9 mouse cellular contexts compared by ENCODE assay signal in genomic region chr7:43782275-43783265, GRCm38 (mm10). TPM values are rescaled to one million over a fixed set of nuclear protein-coding genes. Genes with fewer than 3 reads are reported as not detected.
DNase-seq lines count a peak whose midpoint lies in the region; ATAC-seq and TF ChIP-seq lines count a peak whose summit lies in the region.
"Had no signal": no experiment of that assay in that cellular context is flagged by ENCODE, and none has a peak within 500 bp of the region (broad histone marks: within the 10 kb centered on the region; RNA-seq: fewer than 3 reads in every experiment).

No protein-coding gene starts in this region.

- H3K27ac ChIP-seq in embryonic facial prominence, embryonic 13.5 days = no peak overlapping the region
- H3K27ac ChIP-seq in heart, embryonic 12.5 days (ENCODE audit: poor library complexity, severe bottlenecking) = no peak overlapping the region
- no peak overlapping the region for H3K27ac ChIP-seq in kidney, embryonic 15.5 days
- no peak overlapping the region for H3K27ac ChIP-seq in liver, embryonic 14.5 days
- peak overlapping the region; percentile 45; the same call in 1 of the 2 replicates for H3K27ac ChIP-seq in stomach, postnatal 0 days (replicated peaks)

- H3K4me2 ChIP-seq in embryonic facial prominence, embryonic 13.5 days = peak overlapping the region; percentile 65
- peak overlapping the region; percentile 67 for H3K4me2 ChIP-seq in heart, embryonic 12.5 days
- H3K4me2 ChIP-seq in kidney, embryonic 15.5 days = peak overlapping the region; percentile 71
- H3K4me2 ChIP-seq in liver, embryonic 14.5 days (ENCODE audit: low read depth) = peak overlapping the region; percentile 42; the same call in 1 of the 2 replicates
- peak overlapping the region; percentile 59 for H3K4me2 ChIP-seq in stomach, postnatal 0 days (replicated peaks; ENCODE audit: low read depth)

- peaks cover 12% of the 10 kb centered on the region for H3K27me3 ChIP-seq in embryonic facial prominence, embryonic 13.5 days
- H3K27me3 ChIP-seq in heart, embryonic 12.5 days (replicated peaks) = peaks cover 27% of the 10 kb centered on the region
- H3K27me3 ChIP-seq in kidney, embryonic 15.5 days = peaks cover 9% of the 10 kb centered on the region
- H3K27me3 ChIP-seq in liver, embryonic 14.5 days (ENCODE audit: control insufficient read depth, insufficient read depth, low read length) = no peaks in the 10 kb centered on the region
- H3K27me3 ChIP-seq in stomach, postnatal 0 days (ENCODE audit: control insufficient read depth, insufficient read depth, low read length) = no peaks in the 10 kb centered on the region; the same call in 1 of the 2 replicates
- H3K27me3 ChIP-seq: Patski had no signal

- H3K9me3 ChIP-seq in embryonic facial prominence, embryonic 13.5 days = no peaks in the 10 kb centered on the region
- H3K9me3 ChIP-seq in heart, embryonic 12.5 days (replicated peaks) = no peaks in the 10 kb centered on the region
- no peaks in the 10 kb centered on the region for H3K9me3 ChIP-seq in kidney, embryonic 15.5 days (replicated peaks)
- H3K9me3 ChIP-seq in liver, embryonic 14.5 days (ENCODE audit: control insufficient read depth, low read length) = no peaks in the 10 kb centered on the region
- no peaks in the 10 kb centered on the region for H3K9me3 ChIP-seq in stomach, postnatal 0 days (ENCODE audit: control insufficient read depth, low read length)

- 0 out of 2 replicates have a peak, but pooled peaks have one; percentile 49 for ATAC-seq in embryonic facial prominence, embryonic 13.5 days (ENCODE audit: insufficient number of reproducible peaks, insufficient read depth, low FRiP score, low TSS enrichment, low read depth)
- peak; percentile 41 for ATAC-seq in heart, embryonic 12.5 days (ENCODE audit: insufficient number of reproducible peaks, low FRiP score)
- ATAC-seq in kidney, embryonic 15.5 days (replicated peaks; ENCODE audit: low FRiP score) = peak; percentile 93
- ATAC-seq in liver, embryonic 14.5 days (ENCODE audit: insufficient read depth) = 0 out of 2 replicates have a peak, but pooled peaks have one; percentile 47
- peak; percentile 74 for ATAC-seq in stomach, postnatal 0 days (ENCODE audit: low FRiP score, low TSS enrichment)
- ATAC-seq: Patski had no signal

- no peak for TF ChIP-seq EP300 in liver, embryonic 14.5 days (IDR thresholded peaks at IDR 0.05; ENCODE audit: low read depth)
- no peak for TF ChIP-seq EP300 in stomach, postnatal 0 days (optimal IDR thresholded peaks at IDR 0.05)

- H3K4me3 ChIP-seq in embryonic facial prominence, embryonic 13.5 days = peak overlapping the region; percentile 33
- H3K4me3 ChIP-seq in heart, embryonic 12.5 days = peak overlapping the region; percentile 30
- peak overlapping the region; percentile 35 for H3K4me3 ChIP-seq in kidney, embryonic 15.5 days (replicated peaks)
- H3K4me3 ChIP-seq in liver, embryonic 14.5 days (ENCODE audit: insufficient read depth in 1 of 2, low read depth in 2 of 2, low read length in 2 of 2) = no peak overlapping the region
- peak overlapping the region; percentile 34 for H3K4me3 ChIP-seq in stomach, postnatal 0 days (ENCODE audit: low read depth, low read length)

- WGBS in embryonic facial prominence, embryonic 13.5 days = 8% methylated on average over 36 of the region's 36 CpGs
- WGBS in heart, embryonic 12.5 days = 11% methylated on average over 36 of the region's 36 CpGs
- 6% methylated on average over 36 of the region's 36 CpGs for WGBS in kidney, embryonic 15.5 days
- 8% methylated on average over 36 of the region's 36 CpGs for WGBS in liver, embryonic 14.5 days (ENCODE audit: insufficient replicate concordance)
- WGBS in stomach, postnatal 0 days = 8% methylated on average over 36 of the region's 36 CpGs

- H3K36me3 ChIP-seq in embryonic facial prominence, embryonic 13.5 days = no peaks in the 10 kb centered on the region
- H3K36me3 ChIP-seq in heart, embryonic 12.5 days = no peaks in the 10 kb centered on the region
- no peaks in the 10 kb centered on the region for H3K36me3 ChIP-seq in kidney, embryonic 15.5 days
- H3K36me3 ChIP-seq in liver, embryonic 14.5 days (replicated peaks; ENCODE audit: control insufficient read depth, insufficient read depth, low read depth) = no peaks in the 10 kb centered on the region
- H3K36me3 ChIP-seq in stomach, postnatal 0 days (ENCODE audit: control insufficient read depth, insufficient read depth, low read length) = no peaks in the 10 kb centered on the region

- H3K9ac ChIP-seq in embryonic facial prominence, embryonic 13.5 days = peak overlapping the region; percentile 57; the same call in 1 of the 2 replicates
- H3K9ac ChIP-seq in heart, embryonic 12.5 days = peak overlapping the region; percentile 45
- 0 out of 2 replicates have a peak overlapping the region, but pooled peaks have one; percentile 31 for H3K9ac ChIP-seq in kidney, embryonic 15.5 days
- no peak overlapping the region for H3K9ac ChIP-seq in liver, embryonic 14.5 days (replicated peaks)
- H3K9ac ChIP-seq in stomach, postnatal 0 days (ENCODE audit: low read length) = peak overlapping the region; percentile 58; the same call in 1 of the 2 replicates

- peaks cover 15% of the 10 kb centered on the region for H3K4me1 ChIP-seq in embryonic facial prominence, embryonic 13.5 days
- peaks cover 6% of the 10 kb centered on the region; the same call in 1 of the 2 replicates for H3K4me1 ChIP-seq in heart, embryonic 12.5 days (replicated peaks)
- peaks cover 13% of the 10 kb centered on the region for H3K4me1 ChIP-seq in kidney, embryonic 15.5 days
- H3K4me1 ChIP-seq in liver, embryonic 14.5 days (replicated peaks; ENCODE audit: control insufficient read depth in 2 of 2, insufficient read depth in 2 of 2, low read length in 1 of 2) = no peaks in the 10 kb centered on the region
- H3K4me1 ChIP-seq in stomach, postnatal 0 days (replicated peaks; ENCODE audit: control insufficient read depth, insufficient read depth) = peaks cover 3% of the 10 kb centered on the region; the same call in 1 of the 2 replicates

- TF ChIP-seq CTCF in liver, embryonic 14.5 days (IDR thresholded peaks at IDR 0.05; ENCODE audit: low read depth) = peak; percentile 85
- TF ChIP-seq CTCF in stomach, postnatal 0 days (IDR thresholded peaks at IDR 0.05; ENCODE audit: low read depth) = peak; percentile 92

- DNase-seq in ovary, postnatal 10 days (ENCODE audit: low spot score) = peak; percentile 67
- no peak for DNase-seq in ovary, adult 18-20 months (ENCODE audit: low spot score)
- DNase-seq in liver, embryonic 14.5 days (ENCODE audit: low read depth in 3 of 3, low spot score in 3 of 3) = peak; percentile 13 to 26 (median 16)
- DNase-seq in neural tube, embryonic 10.5 days (ENCODE audit: extremely low spot score, low spot score) = peak; percentile 86
- DNase-seq in stomach, postnatal 0 days (ENCODE audit: low spot score) = peak; percentile 89

RNA-seq across cellular contexts. Expression of gene Klk10, which starts 1.7 kb away (rescaled TPM):
- 3.0 and 3.6 TPM in 2 replicates for polyA plus RNA-seq in embryonic facial prominence, embryonic 13.5 days (2015; fragmentation: Nextera tagmentation; extraction: Ambion mirVana)
- 0.23 TPM in 1 of 2 replicates, not detected in the other for polyA plus RNA-seq in heart, embryonic 12.5 days (2016; fragmentation: Nextera tagmentation; extraction: Ambion mirVana)
- polyA plus RNA-seq in kidney, embryonic 15.5 days (2015; fragmentation: Nextera tagmentation; extraction: Ambion mirVana) = 0.58 and 2.3 TPM in 2 replicates
- 0.02 and 0.10 TPM in 2 replicates for polyA plus RNA-seq in liver, embryonic 14.5 days (2012; rRNA removed)
- not detected in 2 replicates for polyA plus RNA-seq in liver, embryonic 14.5 days (2014; fragmentation: Nextera tagmentation; extraction: Ambion mirVana)
- polyA plus RNA-seq in stomach, postnatal 0 days (2015; fragmentation: Nextera tagmentation; extraction: Ambion mirVana) = 313 and 335 TPM in 2 replicates
- polyA plus RNA-seq: Patski had no signal

RNA-seq across cellular contexts. Expression of gene Klk11, which starts 8.2 kb away (rescaled TPM):
- 1.3 and 3.0 TPM in 2 replicates for polyA plus RNA-seq in embryonic facial prominence, embryonic 13.5 days (2015; fragmentation: Nextera tagmentation; extraction: Ambion mirVana)
- polyA plus RNA-seq in heart, embryonic 12.5 days (2016; fragmentation: Nextera tagmentation; extraction: Ambion mirVana) = not detected in 2 replicates
- polyA plus RNA-seq in kidney, embryonic 15.5 days (2015; fragmentation: Nextera tagmentation; extraction: Ambion mirVana) = 0.14 and 1.0 TPM in 2 replicates
- polyA plus RNA-seq in liver, embryonic 14.5 days (2012; rRNA removed) = not detected in 2 replicates
- not detected in 2 replicates for polyA plus RNA-seq in liver, embryonic 14.5 days (2014; fragmentation: Nextera tagmentation; extraction: Ambion mirVana)
- polyA plus RNA-seq in stomach, postnatal 0 days (2015; fragmentation: Nextera tagmentation; extraction: Ambion mirVana) = 52.3 and 54.6 TPM in 2 replicates
- polyA plus RNA-seq: Patski had no signal

RNA-seq across cellular contexts. Expression of gene Klk9, which starts 9.1 kb away (rescaled TPM):
- 0.46 and 0.83 TPM in 2 replicates for polyA plus RNA-seq in embryonic facial prominence, embryonic 13.5 days (2015; fragmentation: Nextera tagmentation; extraction: Ambion mirVana)
- polyA plus RNA-seq in heart, embryonic 12.5 days (2016; fragmentation: Nextera tagmentation; extraction: Ambion mirVana) = not detected in 2 replicates
- polyA plus RNA-seq in kidney, embryonic 15.5 days (2015; fragmentation: Nextera tagmentation; extraction: Ambion mirVana) = 0.22 and 0.23 TPM in 2 replicates
- not detected in 2 replicates for polyA plus RNA-seq in liver, embryonic 14.5 days (2012; rRNA removed)
- polyA plus RNA-seq in liver, embryonic 14.5 days (2014; fragmentation: Nextera tagmentation; extraction: Ambion mirVana) = not detected in 2 replicates
- 101 and 118 TPM in 2 replicates for polyA plus RNA-seq in stomach, postnatal 0 days (2015; fragmentation: Nextera tagmentation; extraction: Ambion mirVana)
- polyA plus RNA-seq: Patski had no signal

RNA-seq across cellular contexts. Expression of gene Klk12, which starts 13.9 kb away (rescaled TPM):
- 0.25 TPM in 1 of 2 replicates, not detected in the other for polyA plus RNA-seq in embryonic facial prominence, embryonic 13.5 days (2015; fragmentation: Nextera tagmentation; extraction: Ambion mirVana)
- not detected in 2 replicates for polyA plus RNA-seq in heart, embryonic 12.5 days (2016; fragmentation: Nextera tagmentation; extraction: Ambion mirVana)
- not detected in 2 replicates for polyA plus RNA-seq in kidney, embryonic 15.5 days (2015; fragmentation: Nextera tagmentation; extraction: Ambion mirVana)
- polyA plus RNA-seq in liver, embryonic 14.5 days (2012; rRNA removed) = not detected in 2 replicates
- polyA plus RNA-seq in liver, embryonic 14.5 days (2014; fragmentation: Nextera tagmentation; extraction: Ambion mirVana) = not detected in 2 replicates
- polyA plus RNA-seq in stomach, postnatal 0 days (2015; fragmentation: Nextera tagmentation; extraction: Ambion mirVana) = 34.9 and 36.2 TPM in 2 replicates
- polyA plus RNA-seq: Patski had no signal

RNA-seq across cellular contexts. Expression of gene Klk8, which starts 14.8 kb away (rescaled TPM):
- polyA plus RNA-seq in embryonic facial prominence, embryonic 13.5 days (2015; fragmentation: Nextera tagmentation; extraction: Ambion mirVana) = 23.9 and 25.1 TPM in 2 replicates
- 24.4 and 25.0 TPM in 2 replicates for polyA plus RNA-seq in heart, embryonic 12.5 days (2016; fragmentation: Nextera tagmentation; extraction: Ambion mirVana)
- polyA plus RNA-seq in kidney, embryonic 15.5 days (2015; fragmentation: Nextera tagmentation; extraction: Ambion mirVana) = 29.0 and 32.5 TPM in 2 replicates
- 4.6 and 5.0 TPM in 2 replicates for polyA plus RNA-seq in liver, embryonic 14.5 days (2012; rRNA removed)
- 8.4 and 10.0 TPM in 2 replicates for polyA plus RNA-seq in liver, embryonic 14.5 days (2014; fragmentation: Nextera tagmentation; extraction: Ambion mirVana)
- polyA plus RNA-seq in stomach, postnatal 0 days (2015; fragmentation: Nextera tagmentation; extraction: Ambion mirVana) = 139 and 155 TPM in 2 replicates
- polyA plus RNA-seq: Patski had no signal

Comparison
In these comparisons a context has a peak if more than half of its experiments do, and no peak if none do; other contexts are left out.
1. ATAC-seq: peak in every context shown above with its lines; median percentile 93 in kidney, embryonic 15.5 days; 74 in stomach, postnatal 0 days; 49 in embryonic facial prominence, embryonic 13.5 days; 47 in liver, embryonic 14.5 days; 41 in heart, embryonic 12.5 days.
2. H3K4me3 ChIP-seq: peak in embryonic facial prominence, embryonic 13.5 days (single experiment), heart, embryonic 12.5 days (single experiment), kidney, embryonic 15.5 days (single experiment) and stomach, postnatal 0 days (single experiment); none in liver, embryonic 14.5 days (0 of 2).
3. RNA of gene Klk10, which starts 1.7 kb away (polyA plus RNA-seq): 313 to 335 TPM in stomach, postnatal 0 days; 3.0 to 3.6 TPM in embryonic facial prominence, embryonic 13.5 days, 0.58 to 2.3 TPM in kidney, embryonic 15.5 days, 0.23 TPM in heart, embryonic 12.5 days and 0.02 to 0.10 TPM in liver, embryonic 14.5 days; every median in the first group is over 10 times any median in the second.
4. RNA of gene Klk11, which starts 8.2 kb away (polyA plus RNA-seq): 52.3 to 54.6 TPM in stomach, postnatal 0 days; 1.3 to 3.0 TPM in embryonic facial prominence, embryonic 13.5 days, 0.14 to 1.0 TPM in kidney, embryonic 15.5 days, not detected in heart, embryonic 12.5 days and not detected in liver, embryonic 14.5 days; every median in the first group is over 10 times any median in the second.
5. RNA of gene Klk9, which starts 9.1 kb away (polyA plus RNA-seq): 101 to 118 TPM in stomach, postnatal 0 days; 0.46 to 0.83 TPM in embryonic facial prominence, embryonic 13.5 days, 0.22 to 0.23 TPM in kidney, embryonic 15.5 days, not detected in heart, embryonic 12.5 days and not detected in liver, embryonic 14.5 days; every median in the first group is over 10 times any median in the second.
6. Peak in every context shown above with its lines, with median percentiles within 50 percentile points of each other: H3K4me2 ChIP-seq.